Mouse (Mus musculus): Measurements from ENCODE around the gene Cyp4b1.

DNA sequence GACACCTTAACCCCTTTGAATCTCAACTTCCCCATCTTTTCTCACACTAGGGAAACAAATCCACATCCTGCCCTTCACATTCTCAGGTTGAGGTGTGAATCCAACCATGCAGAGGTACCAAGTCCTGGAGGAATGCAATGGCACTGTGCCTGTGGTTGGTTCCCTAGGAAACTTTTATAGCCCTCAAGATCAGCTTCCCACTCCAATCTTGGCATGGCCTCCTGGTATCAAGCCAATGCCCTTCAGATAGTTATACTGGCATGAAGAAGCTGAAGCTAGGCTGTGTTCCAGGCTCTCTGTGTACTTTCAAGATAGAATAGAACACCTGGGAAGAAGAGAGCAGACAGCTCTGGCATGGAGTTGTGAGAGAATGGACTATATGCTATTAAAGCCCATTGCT, 2.2 kb downstream of the Cyp4b1 start:
- TF ChIP-seq POLR2A (IDR thresholded peaks at IDR 0.05; ENCODE audit: borderline replicate concordance, control insufficient read depth, low read depth, low read length): no peak
- TF ChIP-seq CTCF (IDR thresholded peaks at IDR 0.05; ENCODE audit: control insufficient read depth, insufficient read depth, low read length): no peak
